Mouse (Mus musculus) embryonic facial prominence, embryonic 14.5 days (tissue): ENCODE measurements around the gene Pcbp4. TPM values are rescaled to one million over a fixed set of nuclear protein-coding genes. Genes with fewer than 3 reads are reported as not detected.
"Not testable (repeated sequence)": the region's sequence is repeated elsewhere in the genome, so short reads cannot be mapped to it uniquely, and the experiment has no call there.

Experiments
- ATAC-seq: fragments of 200-750 bp; cut with Nextera tagmentation; 2 replicates; pipeline ENCODE4 v1.8.0; 2017; ENCODE audit warnings: low read depth, moderate number of reproducible peaks, moderate TSS enrichment
- DNase-seq: peaks from one replicate; pipeline ENCODE4 v3.0.0-alpha.2; 2015; ENCODE audit warnings: low spot score
- H3K27ac ChIP-seq: fragments of 300-500 bp; sonication (generic); replicated peaks from 2 replicates; pipeline ENCODE4 v1.5.1; 2014; ENCODE audit warnings: low read depth, mild to moderate bottlenecking, low read length, moderate library complexity
- H3K27me3 ChIP-seq: fragments of 300-500 bp; sonication (generic); replicated peaks from 2 replicates; pipeline ENCODE4 v1.6.1; 2014; ENCODE audit warnings: low read length; ENCODE audit not compliant: control insufficient read depth, insufficient read depth
- H3K36me3 ChIP-seq: fragments of 300-500 bp; sonication (generic); 2 replicates; pipeline ENCODE4 v1.6.1; 2014; ENCODE audit warnings: low read length, mixed read lengths; ENCODE audit not compliant: control insufficient read depth, insufficient read depth
- H3K4me1 ChIP-seq: fragments of 300-500 bp; sonication (generic); 2 replicates; pipeline ENCODE4 v1.6.1; 2014; ENCODE audit warnings: antibody characterized with exemption, low read length; ENCODE audit not compliant: control insufficient read depth, insufficient read depth
- H3K4me2 ChIP-seq: fragments of 300-500 bp; sonication (generic); 2 replicates; pipeline ENCODE4 v1.6.1; 2014; ENCODE audit warnings: low read depth, mild to moderate bottlenecking, low read length, moderate library complexity, mixed read lengths
- H3K4me3 ChIP-seq: fragments of 300-500 bp; sonication (generic); 2 replicates; pipeline ENCODE4 v1.5.1; 2014; ENCODE audit warnings: low read depth, mild to moderate bottlenecking, low read length
- H3K9ac ChIP-seq: fragments of 300-500 bp; sonication (generic); 2 replicates; pipeline ENCODE4 v1.6.1; 2014; ENCODE audit warnings: low read depth, mild to moderate bottlenecking, low read length, moderate library complexity, mixed read lengths
- H3K9me3 ChIP-seq: fragments of 300-500 bp; sonication (generic); 2 replicates; pipeline ENCODE4 v1.6.1; 2016; ENCODE audit warnings: low read length; ENCODE audit not compliant: control insufficient read depth
- WGBS: fragments of 180-500 bp; shearing (Covaris S2); extraction: QIAGEN DNeasy Blood & Tissue Kit; methylation state at CpG from one replicate; pipeline ENCODE4 v1.1.7; 2014; 5-methylcytosine and 5-hydroxymethylcytosine counted together
- polyA plus RNA-seq: library from polyadenylated mRNA; unstranded; fragments of >200 nt; fragmentation: Nextera tagmentation; extraction: Ambion mirVana; gene quantifications from 2 replicates; pipeline ENCODE4 v1.2.1, GENCODE M21; 2014

Gene Pcbp4
- polyA plus RNA-seq, 1 experiment from 2014 or later, result 90.2 TPM

DNA sequence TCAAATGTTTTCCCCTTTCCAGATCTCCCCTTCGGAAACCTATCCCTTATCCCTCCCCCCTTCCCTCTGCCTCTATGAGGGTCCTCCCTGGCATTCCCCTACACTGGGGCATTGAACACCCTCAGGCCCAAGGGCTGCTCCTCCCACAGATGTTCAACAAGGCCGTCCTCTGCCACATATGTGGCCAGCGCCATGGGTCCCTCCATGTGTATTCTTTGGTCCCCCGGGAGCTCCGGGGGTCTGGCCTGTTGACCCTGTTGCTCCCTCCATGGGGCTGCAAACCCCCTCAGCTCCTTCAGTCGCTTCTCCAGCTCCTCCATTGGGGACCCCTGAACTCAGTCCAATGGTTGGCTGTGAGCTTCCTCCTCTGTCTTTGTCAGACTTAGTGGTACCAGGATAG, 34.5 kb downstream of the Pcbp4 start:
- peaks cover 39% of the 10 kb centered on the region for H3K36me3 ChIP-seq
- H3K9ac ChIP-seq, H3K27ac ChIP-seq, H3K4me2 ChIP-seq, DNase-seq, H3K27me3 ChIP-seq, H3K4me3 ChIP-seq, H3K4me1 ChIP-seq, H3K9me3 ChIP-seq, ATAC-seq: not testable (repeated sequence)
- WGBS, result 84% methylated on average over 6 of the region's 6 CpGs

DNA sequence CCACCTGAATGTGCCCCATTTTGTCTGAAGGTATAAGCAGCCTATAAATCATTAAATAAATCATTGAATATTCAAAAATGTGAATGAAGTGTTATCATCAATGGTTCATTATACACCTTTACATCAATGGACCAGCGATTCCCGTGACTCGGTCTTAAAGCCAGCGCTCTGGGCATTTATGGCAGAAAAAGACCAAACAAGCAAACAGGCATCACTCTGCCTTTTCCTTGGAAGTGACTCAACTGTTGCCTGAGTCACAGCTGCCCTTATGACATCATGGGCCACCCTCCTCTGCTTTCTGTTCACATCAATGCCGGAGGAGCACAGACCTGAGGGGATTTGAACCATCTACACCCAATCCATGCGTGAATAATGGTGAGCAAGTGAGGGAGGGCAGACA, 46.6 kb downstream of the Pcbp4 start, which contains the start of gene Iqcf1:
Gene Iqcf1 (plus strand): TSS at position 301 of the 400 bp plus-strand sequence.
- H3K27ac ChIP-seq, result no peak within 1 kb of the TSS
- ATAC-seq, result no peak
- no peaks in the 10 kb centered on the region for H3K9me3 ChIP-seq
- DNase-seq, result no peak
- 93% methylated on average over 6 of the region's 6 CpGs for WGBS
- no peak within 1 kb of the TSS for H3K4me2 ChIP-seq
- H3K9ac ChIP-seq, result no peak within 1 kb of the TSS
- no peaks in the 10 kb centered on the region for H3K4me1 ChIP-seq
- H3K27me3 ChIP-seq, result no peaks in the 10 kb centered on the region
- no peak within 1 kb of the TSS for H3K4me3 ChIP-seq
- H3K36me3 ChIP-seq, result no peaks in the 10 kb centered on the region

DNA sequence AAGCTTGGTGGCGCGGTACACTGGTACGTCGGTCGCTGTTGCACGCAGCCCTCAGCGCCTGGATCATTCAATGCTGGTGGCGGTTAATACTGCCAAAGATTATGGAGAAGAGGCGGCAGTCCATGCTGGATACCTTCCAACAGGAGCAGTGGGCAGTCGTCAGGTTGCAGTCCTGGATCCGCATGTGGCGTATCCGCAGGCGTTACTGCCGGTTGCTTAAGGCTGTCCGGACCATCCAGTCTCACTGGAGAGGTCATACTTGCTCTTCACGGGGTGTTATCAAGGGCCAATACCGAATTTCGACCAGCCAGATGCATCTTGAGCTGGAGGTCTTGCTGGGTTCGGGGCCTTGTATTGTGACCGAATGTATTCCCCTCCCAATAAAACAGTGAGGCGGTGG, 48.8 kb downstream of the Pcbp4 start:
- H3K27ac ChIP-seq, result no peak overlapping the region
- no peaks in the 10 kb centered on the region for H3K27me3 ChIP-seq
- 87% methylated on average over 22 of the region's 22 CpGs for WGBS
- H3K4me3 ChIP-seq, result no peak overlapping the region
- H3K4me2 ChIP-seq, result no peak overlapping the region
- ATAC-seq (no peak), DNase-seq (no peak)
- no peaks in the 10 kb centered on the region for H3K4me1 ChIP-seq
- no peaks in the 10 kb centered on the region for H3K36me3 ChIP-seq
- H3K9ac ChIP-seq, result no peak overlapping the region
- no peaks in the 10 kb centered on the region for H3K9me3 ChIP-seq

DNA sequence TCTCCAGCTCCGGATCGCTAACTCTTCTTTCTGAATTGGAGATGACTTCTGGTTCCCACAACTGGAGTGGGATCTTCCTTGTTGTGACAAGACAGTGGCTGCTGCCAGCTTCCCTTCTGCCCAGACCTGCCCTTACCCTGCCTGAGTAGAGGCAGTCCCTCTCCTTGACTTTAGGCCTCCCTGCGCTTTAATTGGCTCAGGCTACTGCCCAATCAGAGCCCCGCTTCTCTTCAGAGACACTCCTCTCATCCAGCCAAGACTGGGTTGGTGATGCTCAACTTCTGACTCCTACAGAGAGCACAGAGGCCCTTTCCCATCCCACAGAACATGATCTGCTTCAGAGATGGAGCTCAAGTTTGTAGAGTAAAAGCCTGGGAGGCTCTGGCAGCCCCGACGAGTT, 51.2 kb downstream of the Pcbp4 start:
- 76% methylated on average over 6 of the region's 6 CpGs for WGBS
- no peak for DNase-seq
- no peaks in the 10 kb centered on the region for H3K4me1 ChIP-seq
- no peak overlapping the region for H3K9ac ChIP-seq
- no peak overlapping the region for H3K27ac ChIP-seq
- no peaks in the 10 kb centered on the region for H3K36me3 ChIP-seq
- ATAC-seq, result no peak
- H3K4me2 ChIP-seq, result no peak overlapping the region
- no peak overlapping the region for H3K4me3 ChIP-seq
- no peaks in the 10 kb centered on the region for H3K27me3 ChIP-seq
- no peaks in the 10 kb centered on the region for H3K9me3 ChIP-seq

DNA sequence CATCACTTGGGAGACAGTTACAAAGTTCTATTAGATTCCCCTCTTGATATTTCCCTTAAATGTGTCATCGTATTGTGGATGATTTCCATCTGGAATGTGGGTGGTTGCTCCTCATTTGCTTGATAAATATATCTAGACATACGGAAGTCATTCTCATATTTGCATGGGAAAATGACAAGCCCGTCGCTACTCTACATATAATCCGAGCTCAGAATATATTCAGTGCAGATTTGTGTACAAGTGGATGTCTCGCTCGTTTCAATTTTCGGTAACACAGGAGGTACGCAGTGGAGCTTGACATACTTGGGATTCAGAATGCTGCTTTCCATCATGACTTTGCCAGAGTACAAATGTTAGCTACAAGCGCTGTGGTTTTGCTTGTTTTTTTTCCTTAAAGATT, 56.3 kb downstream of the Pcbp4 start:
- Histone ChIP-seq H3K4me2 (no peak overlapping the region), H3K4me3 (no peak overlapping the region), H3K27me3 (no peaks in the 10 kb centered on the region), H3K9me3 (no peaks in the 10 kb centered on the region), H3K27ac (no peak overlapping the region), H3K36me3 (no peaks in the 10 kb centered on the region), H3K4me1 (no peaks in the 10 kb centered on the region), H3K9ac (no peak overlapping the region)
- ATAC-seq (no peak), DNase-seq (no peak)
- WGBS, result 87% methylated on average over 10 of the region's 10 CpGs

DNA sequence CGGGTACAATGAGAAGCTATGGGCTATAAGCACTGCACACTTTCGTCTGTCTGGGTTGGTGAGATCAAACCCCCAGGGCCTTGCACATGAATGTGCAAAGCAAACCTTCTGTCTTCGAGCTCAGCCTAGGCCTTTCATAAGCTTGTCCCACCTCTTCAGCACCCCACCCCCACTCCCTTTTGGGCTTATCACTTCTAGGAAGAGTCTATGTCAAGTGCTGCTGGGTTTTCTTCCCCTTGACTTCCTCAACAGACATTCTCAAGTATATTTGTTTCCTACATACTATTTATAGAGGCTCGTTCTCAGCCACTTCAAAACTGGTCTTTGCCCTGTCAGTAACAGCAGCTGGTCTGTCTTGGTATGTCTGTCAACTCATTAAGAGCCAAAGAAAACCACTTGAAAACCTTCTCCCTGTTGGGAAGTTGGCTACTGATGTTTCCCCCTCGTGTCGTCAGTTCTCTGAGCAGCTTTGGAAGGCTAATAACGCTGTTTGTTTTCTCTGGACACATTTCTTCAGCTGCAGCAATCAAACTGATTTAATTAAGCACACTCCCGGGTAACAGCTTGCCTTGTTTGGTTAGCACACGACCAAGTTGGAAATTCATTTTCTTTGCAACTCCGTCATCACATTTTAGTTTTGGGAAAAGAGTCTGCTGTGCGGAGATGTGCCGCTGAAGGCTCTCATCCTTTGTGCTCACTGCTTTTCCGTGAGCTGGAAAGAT, 59.8 kb downstream of the Pcbp4 start:
- Histone ChIP-seq H3K4me3 (no peak overlapping the region), H3K27me3 (no peaks in the 10 kb centered on the region), H3K27ac (no peak overlapping the region), H3K4me2 (no peak overlapping the region), H3K4me1 (no peaks in the 10 kb centered on the region), H3K9ac (no peak overlapping the region), H3K36me3 (no peaks in the 10 kb centered on the region), H3K9me3 (no peaks in the 10 kb centered on the region)
- WGBS, result 58% methylated on average over 13 of the region's 13 CpGs
- DNase-seq (peak; percentile 13), ATAC-seq (no peak)

DNA sequence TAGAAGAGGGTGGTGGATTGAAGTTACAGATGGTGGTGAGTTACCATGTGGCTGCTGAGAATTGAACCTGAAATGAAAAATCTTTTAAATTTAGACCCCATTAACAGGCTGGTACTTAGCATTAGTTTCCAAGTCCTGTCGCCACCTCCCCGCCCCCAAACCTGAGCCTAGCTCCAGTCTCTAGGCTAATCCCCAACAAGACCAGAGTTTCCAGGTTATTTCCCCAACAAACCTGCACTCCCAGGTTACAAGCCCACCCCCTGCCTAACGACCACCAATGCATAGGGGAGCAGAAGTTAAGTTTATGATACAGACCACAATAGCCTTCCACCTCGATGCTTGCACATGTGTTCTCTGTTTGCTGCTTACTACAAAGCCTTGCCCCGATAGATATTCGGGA, 60.5 kb downstream of the Pcbp4 start:
- DNase-seq (no peak), ATAC-seq (no peak)
- no peaks in the 10 kb centered on the region for H3K27me3 ChIP-seq
- H3K4me3 ChIP-seq, result no peak overlapping the region
- H3K4me2 ChIP-seq, result no peak overlapping the region
- WGBS, result 71% methylated on average over 6 of the region's 6 CpGs
- H3K4me1 ChIP-seq, result no peaks in the 10 kb centered on the region
- H3K9ac ChIP-seq, result no peak overlapping the region
- no peak overlapping the region for H3K27ac ChIP-seq
- no peaks in the 10 kb centered on the region for H3K36me3 ChIP-seq
- H3K9me3 ChIP-seq, result no peaks in the 10 kb centered on the region

Other genes starting within 250 kb of the Pcbp4 start
- gene Tlr9, start 230.7 kb upstream of the Pcbp4 start, polyA plus RNA-seq, result 0.05 and 0.07 TPM in 2 replicates
- gene Alas1, start 204.6 kb upstream of the Pcbp4 start, polyA plus RNA-seq, result 94.8 and 102 TPM in 2 replicates
- gene Poc1a, start 172.2 kb upstream of the Pcbp4 start, polyA plus RNA-seq, result 16.6 and 21.5 TPM in 2 replicates
- 44.0 and 48.4 TPM in 2 replicates for gene Dusp7, start 84.7 kb upstream of the Pcbp4 start, polyA plus RNA-seq
- gene Rpl29, start 23.8 kb upstream of the Pcbp4 start, polyA plus RNA-seq, result 1,079 and 1,109 TPM in 2 replicates
- 37.9 and 45.1 TPM in 2 replicates for gene Acy1, start 15.0 kb upstream of the Pcbp4 start, polyA plus RNA-seq
- gene Abhd14b, start 5.8 kb upstream of the Pcbp4 start, polyA plus RNA-seq, result 21.5 and 30.3 TPM in 2 replicates
- 60.9 and 66.1 TPM in 2 replicates for gene Abhd14a, start 5.6 kb upstream of the Pcbp4 start, polyA plus RNA-seq
- 0.36 and 0.60 TPM in 2 replicates for gene Gpr62, start 12.6 kb downstream of the Pcbp4 start, polyA plus RNA-seq
- 35.0 and 43.5 TPM in 2 replicates for gene Rrp9, start 22.7 kb downstream of the Pcbp4 start, polyA plus RNA-seq
- gene Parp3, start 23.7 kb downstream of the Pcbp4 start, polyA plus RNA-seq, result 5.5 and 6.2 TPM in 2 replicates
- gene Iqcf1, start 46.7 kb downstream of the Pcbp4 start, polyA plus RNA-seq, result not detected in 2 replicates
- gene Iqcf5, start 61.3 kb downstream of the Pcbp4 start, polyA plus RNA-seq, result not detected in 2 replicates
- not detected in 2 replicates for gene Iqcf3, start 108.3 kb downstream of the Pcbp4 start, polyA plus RNA-seq
- gene Iqcf4, start 117.7 kb downstream of the Pcbp4 start, polyA plus RNA-seq, result not detected in 2 replicates
- not detected in 2 replicates for gene Iqcf6, start 173.3 kb downstream of the Pcbp4 start, polyA plus RNA-seq
- gene Grm2, start 202.8 kb downstream of the Pcbp4 start, polyA plus RNA-seq, result 0.08 and 0.16 TPM in 2 replicates
- 59.0 and 68.2 TPM in 2 replicates for gene Tex264, start 232.6 kb downstream of the Pcbp4 start, polyA plus RNA-seq